Mouse (Mus musculus): ENCODE measurements around the gene Polr3g.
"Not testable (repeated sequence)": the region's sequence is repeated elsewhere in the genome, so short reads cannot be mapped to it uniquely, and the experiment has no call there.

Gene Polr3g

GRCm38 (mm10) chr13:81710775-81711545 lies at the start of gene Polr3g, which contains the start of gene Mblac2:
Polr3g (minus strand) TSS chr13:81711013.
Mblac2 (plus strand) TSS chr13:81711341.
- DNase-seq (ENCODE audit: low spot score) = peak; percentile 99

GRCm38 (mm10) chr13:81760379-81760778 lies 49.6 kb upstream of the Polr3g start:
- DNase-seq (ENCODE audit: low spot score) = peak; percentile 73

- no peak for DNase-seq (ENCODE audit: low spot score)
These were observed 46.3 kb upstream of the Polr3g start for GRCm38 (mm10) chr13:81757058-81757660.

GRCm38 (mm10) chr13:81755324-81755723 lies 44.5 kb upstream of the Polr3g start:
- no peak for DNase-seq (ENCODE audit: low spot score)

GRCm38 (mm10) chr13:81754878-81755277 lies 44.1 kb upstream of the Polr3g start:
- DNase-seq (ENCODE audit: low spot score) = no peak

GRCm38 (mm10) chr13:81744092-81744396 lies 33.2 kb upstream of the Polr3g start:
- DNase-seq (ENCODE audit: low spot score) = no peak

- no peak for DNase-seq (ENCODE audit: low spot score)
These were observed 32.7 kb upstream of the Polr3g start for GRCm38 (mm10) chr13:81743391-81744091.

- DNase-seq (ENCODE audit: low spot score) = no peak
These were observed 30.1 kb upstream of the Polr3g start for GRCm38 (mm10) chr13:81740898-81741297.

- DNase-seq (ENCODE audit: low spot score) = no peak
These were observed 25.8 kb upstream of the Polr3g start for GRCm38 (mm10) chr13:81736606-81737005.

- DNase-seq (ENCODE audit: low spot score) = no peak
These were observed 19.5 kb upstream of the Polr3g start for GRCm38 (mm10) chr13:81730362-81730761.

GRCm38 (mm10) chr13:81729102-81729501 lies 18.3 kb upstream of the Polr3g start:
- DNase-seq (ENCODE audit: low spot score) = no peak

GRCm38 (mm10) chr13:81728141-81728540 lies 17.3 kb upstream of the Polr3g start:
- DNase-seq (ENCODE audit: low spot score) = not testable (repeated sequence)

- no peak for DNase-seq (ENCODE audit: low spot score)
These were observed 3.1 kb upstream of the Polr3g start for GRCm38 (mm10) chr13:81713896-81714295.

- peak; percentile 71 for DNase-seq (ENCODE audit: low spot score)
These were observed 946 bp upstream of the Polr3g start for GRCm38 (mm10) chr13:81711546-81712371.

GRCm38 (mm10) chr13:81710266-81710665 lies 547 bp downstream of the Polr3g start:
- DNase-seq (ENCODE audit: low spot score) = no peak

- no peak for DNase-seq (ENCODE audit: low spot score)
These were observed 1.0 kb downstream of the Polr3g start for GRCm38 (mm10) chr13:81709805-81710204.

- DNase-seq (ENCODE audit: low spot score) = no peak
These were observed 4.5 kb downstream of the Polr3g start for GRCm38 (mm10) chr13:81706311-81706710.

GRCm38 (mm10) chr13:81703621-81704020 lies 7.2 kb downstream of the Polr3g start:
- no peak for DNase-seq (ENCODE audit: low spot score)

- DNase-seq (ENCODE audit: low spot score) = no peak
These were observed 7.7 kb downstream of the Polr3g start for GRCm38 (mm10) chr13:81703148-81703547.

- DNase-seq (ENCODE audit: low spot score) = no peak
These were observed 16.4 kb downstream of the Polr3g start for GRCm38 (mm10) chr13:81694446-81694845.

GRCm38 (mm10) chr13:81691606-81692005 lies 19.2 kb downstream of the Polr3g start:
- no peak for DNase-seq (ENCODE audit: low spot score)

- DNase-seq (ENCODE audit: low spot score) = no peak
These were observed 20.3 kb downstream of the Polr3g start for GRCm38 (mm10) chr13:81690477-81690876.

All from testis, postnatal 10 days (tissue).